Mouse (Mus musculus) midbrain, postnatal 0 days (tissue): ENCODE measurements at regions not wholly inside any gene's neighbourhood (a gene's known extent, or its start where the extent isn't known, plus 50 kb on each side); places are given as distances from the start of the nearest gene placed in this dataset.

ENCODE experiments used
- ATAC-seq: fragments of 200-750 bp; cut with Nextera tagmentation; 2 replicates; pipeline ENCODE4 v1.8.0; 2017; ENCODE audit warnings: moderate number of reproducible peaks, mild to moderate bottlenecking, moderate TSS enrichment, moderate library complexity; ENCODE audit not compliant: low FRiP score
- DNase-seq: peaks from one replicate; pipeline ENCODE4 v3.0.0-alpha.2; 2015; ENCODE audit warnings: low spot score
- H3K27ac ChIP-seq: fragments of 300-500 bp; sonication (generic); 2 replicates; pipeline ENCODE4 v1.5.1; 2014; ENCODE audit warnings: low read depth, mild to moderate bottlenecking, low read length, mixed read lengths
- H3K27me3 ChIP-seq: fragments of 300-500 bp; sonication (generic); 2 replicates; pipeline ENCODE4 v1.6.1; 2014; ENCODE audit warnings: low read length, control low read depth, mixed read lengths; ENCODE audit not compliant: insufficient read depth
- H3K36me3 ChIP-seq: fragments of 300-500 bp; sonication (generic); 2 replicates; pipeline ENCODE4 v1.6.1; 2014; ENCODE audit warnings: low read length, control low read depth, mixed read lengths; ENCODE audit not compliant: insufficient read depth
- H3K4me1 ChIP-seq: fragments of 300-500 bp; sonication (generic); 2 replicates; pipeline ENCODE4 v1.6.1; 2014; ENCODE audit warnings: mild to moderate bottlenecking, control low read depth, antibody characterized with exemption, low read length, mixed read lengths; ENCODE audit not compliant: insufficient read depth
- H3K4me2 ChIP-seq: fragments of 300-500 bp; sonication (generic); 2 replicates; pipeline ENCODE4 v1.6.1; 2014; ENCODE audit warnings: low read depth, mild to moderate bottlenecking, low read length, mixed read lengths; ENCODE audit not compliant: poor library complexity, severe bottlenecking
- H3K4me3 ChIP-seq: fragments of 300-500 bp; sonication (generic); 2 replicates; pipeline ENCODE4 v1.5.1; 2014; ENCODE audit warnings: low read depth, mild to moderate bottlenecking, low read length, moderate library complexity
- H3K9ac ChIP-seq: fragments of 300-500 bp; sonication (generic); replicated peaks from 2 replicates; pipeline ENCODE4 v1.6.1; 2014; ENCODE audit warnings: mild to moderate bottlenecking, low read length, moderate library complexity, mixed read lengths; ENCODE audit not compliant: poor library complexity, severe bottlenecking
- H3K9me3 ChIP-seq: fragments of 300-500 bp; sonication (generic); 2 replicates; pipeline ENCODE4 v1.6.1; 2016; ENCODE audit warnings: low read length, control low read depth
- CTCF ChIP-seq: IDR thresholded peaks from 2 replicates; pipeline ENCODE4 v1.5.1; 2016; ENCODE audit warnings: antibody characterized with exemption, mild to moderate bottlenecking
- WGBS: fragments of 180-500 bp; shearing (Covaris S2); extraction: QIAGEN DNeasy Blood & Tissue Kit; methylation state at CpG from one replicate; pipeline ENCODE4 v1.1.7; 2014; 5-methylcytosine and 5-hydroxymethylcytosine counted together

DNA sequence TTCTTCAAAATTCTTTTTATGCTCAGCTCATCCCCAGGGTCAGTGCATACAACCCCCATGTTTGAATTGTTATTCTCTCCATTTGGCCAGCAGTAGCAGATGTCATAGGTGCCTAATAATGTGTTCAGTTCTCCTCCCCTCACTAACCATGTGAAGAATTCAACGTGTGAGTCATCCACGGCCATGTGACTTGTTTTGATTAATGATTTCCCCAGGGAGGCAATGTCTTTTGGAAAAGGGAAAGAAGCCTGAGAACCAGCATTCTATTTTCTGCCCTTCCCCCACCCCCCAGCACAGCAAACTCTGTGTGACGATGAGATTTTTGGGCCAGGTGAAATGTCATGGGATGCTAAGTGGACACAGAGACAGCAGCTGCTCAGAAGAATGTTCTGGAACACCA, 459.5 kb upstream of the Nr2f2 start:
- WGBS: 84% methylated on average over 3 of the region's 3 CpGs
- Histone ChIP-seq H3K36me3 (no peaks in the 10 kb centered on the region), H3K27ac (no peak overlapping the region), H3K4me2 (no peak overlapping the region), H3K9me3 (no peaks in the 10 kb centered on the region), H3K4me3 (no peak overlapping the region), H3K27me3 (0 out of 2 replicates have a peak, but pooled peaks cover 3% of the 10 kb centered on the region), H3K9ac (no peak overlapping the region), H3K4me1 (no peaks in the 10 kb centered on the region)
- DNase-seq: no peak
- ATAC-seq: no peak; the same call in 1 of the 2 replicates
- TF ChIP-seq CTCF: no peak

- Histone ChIP-seq H3K4me1 (no peaks in the 10 kb centered on the region), H3K4me2 (peak overlapping the region; percentile 29), H3K4me3 (no peak overlapping the region), H3K9me3 (no peaks in the 10 kb centered on the region), H3K9ac (no peak overlapping the region), H3K27ac (no peak overlapping the region), H3K27me3 (0 out of 2 replicates have a peak, but pooled peaks cover 3% of the 10 kb centered on the region), H3K36me3 (no peaks in the 10 kb centered on the region)
- TF ChIP-seq CTCF: no peak
- ATAC-seq (no peak), DNase-seq (no peak)
- 61% methylated on average over 11 of the region's 11 CpGs for WGBS
Observed at GRCm38 (mm10) chr7:70823020-70823419, 456.5 kb upstream of the Nr2f2 start.

DNA sequence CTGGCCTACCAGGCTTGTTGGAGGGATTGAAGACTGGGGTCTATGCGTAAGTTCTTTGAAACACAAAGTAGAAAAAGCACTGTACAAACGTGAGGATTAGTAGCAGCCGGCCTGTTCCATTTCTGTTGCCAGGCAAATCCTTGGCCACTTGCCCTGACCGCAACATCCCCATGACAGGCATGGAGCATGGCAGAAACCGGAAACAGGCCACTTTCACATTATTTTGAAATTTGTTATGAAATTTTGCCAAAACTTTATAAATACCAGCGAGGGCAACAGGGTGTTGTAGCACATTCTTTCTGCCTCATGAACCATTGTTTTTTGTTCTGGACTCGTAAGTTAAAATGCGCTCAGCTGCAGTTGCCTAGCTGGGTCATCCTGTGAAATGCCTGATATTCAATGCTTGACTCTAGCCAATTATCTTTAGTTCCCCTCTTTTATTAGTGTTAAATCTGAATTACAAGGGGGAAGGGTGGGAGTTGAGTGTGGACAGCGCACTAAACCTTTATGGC, 455.8 kb upstream of the Nr2f2 start:
- peak overlapping the region; percentile 29 for H3K4me2 ChIP-seq
- no peak overlapping the region for H3K9ac ChIP-seq
- H3K27me3 ChIP-seq: 0 out of 2 replicates have a peak, but pooled peaks cover 3% of the 10 kb centered on the region
- no peaks in the 10 kb centered on the region for H3K4me1 ChIP-seq
- no peaks in the 10 kb centered on the region for H3K36me3 ChIP-seq
- no peaks in the 10 kb centered on the region for H3K9me3 ChIP-seq
- ATAC-seq: no peak
- no peak overlapping the region for H3K27ac ChIP-seq
- 47% methylated on average over 9 of the region's 9 CpGs for WGBS
- DNase-seq: peak; percentile 82
- H3K4me3 ChIP-seq: peak overlapping the region; percentile 9; the same call in 1 of the 2 replicates
- no peak for TF ChIP-seq CTCF

DNA sequence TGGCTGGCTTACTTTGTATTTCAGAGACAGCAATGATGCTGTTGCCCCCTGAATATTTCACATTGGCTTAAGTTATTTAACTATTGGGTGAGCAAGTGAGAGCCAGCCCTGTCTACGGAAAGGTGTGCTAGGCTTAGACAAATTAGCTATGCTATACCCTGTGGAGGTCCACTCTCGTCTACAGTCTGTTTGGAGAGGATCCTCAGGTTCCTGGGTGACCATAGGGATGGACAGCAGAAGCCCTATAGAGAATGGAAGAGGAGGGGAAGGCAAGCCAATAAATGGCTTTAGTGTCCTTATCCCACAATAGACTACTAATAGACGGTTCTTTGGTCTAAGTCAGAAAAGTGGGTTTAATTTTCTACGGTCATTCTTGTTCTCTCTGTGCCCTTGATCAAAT, 455.3 kb upstream of the Nr2f2 start:
- WGBS: 59% methylated on average over 4 of the region's 4 CpGs
- no peak for ATAC-seq
- TF ChIP-seq CTCF: no peak
- Histone ChIP-seq H3K4me1 (no peaks in the 10 kb centered on the region), H3K27ac (no peak overlapping the region), H3K4me2 (no peak overlapping the region), H3K36me3 (no peaks in the 10 kb centered on the region), H3K27me3 (0 out of 2 replicates have a peak, but pooled peaks cover 3% of the 10 kb centered on the region), H3K4me3 (no peak overlapping the region), H3K9ac (no peak overlapping the region), H3K9me3 (no peaks in the 10 kb centered on the region)
- no peak for DNase-seq

- Histone ChIP-seq H3K36me3 (no peaks in the 10 kb centered on the region), H3K9ac (no peak overlapping the region), H3K4me2 (no peak overlapping the region), H3K27ac (no peak overlapping the region), H3K4me1 (no peaks in the 10 kb centered on the region), H3K9me3 (no peaks in the 10 kb centered on the region), H3K27me3 (0 out of 2 replicates have a peak, but pooled peaks cover 2% of the 10 kb centered on the region), H3K4me3 (no peak overlapping the region)
- WGBS: 67% methylated on average over 6 of the region's 6 CpGs
- no peak for ATAC-seq
- no peak for TF ChIP-seq CTCF
- DNase-seq: peak; percentile 22
Observed at GRCm38 (mm10) chr7:70817347-70817913, 450.9 kb upstream of the Nr2f2 start.

- ATAC-seq (no peak), DNase-seq (no peak)
- TF ChIP-seq CTCF: no peak
- Histone ChIP-seq H3K4me1 (no peaks in the 10 kb centered on the region), H3K4me3 (no peak overlapping the region), H3K9me3 (no peaks in the 10 kb centered on the region), H3K4me2 (no peak overlapping the region), H3K9ac (no peak overlapping the region), H3K36me3 (no peaks in the 10 kb centered on the region), H3K27me3 (no peaks in the 10 kb centered on the region), H3K27ac (no peak overlapping the region)
- WGBS: 68% methylated on average over 3 of the region's 3 CpGs
Observed at GRCm38 (mm10) chr7:70814391-70814790, 447.9 kb upstream of the Nr2f2 start.
